Mouse (Mus musculus): ENCODE data around the gene Gm28374. TPM values are rescaled to one million over a fixed set of nuclear protein-coding genes. Genes with fewer than 3 reads are reported as not detected.
A peak's percentile ranks its signal among the peaks of the same experiment; 100 is the strongest.

Gm28374 gene
- total RNA-seq, 2 experiments from 2014 or later = not detected

DNA sequence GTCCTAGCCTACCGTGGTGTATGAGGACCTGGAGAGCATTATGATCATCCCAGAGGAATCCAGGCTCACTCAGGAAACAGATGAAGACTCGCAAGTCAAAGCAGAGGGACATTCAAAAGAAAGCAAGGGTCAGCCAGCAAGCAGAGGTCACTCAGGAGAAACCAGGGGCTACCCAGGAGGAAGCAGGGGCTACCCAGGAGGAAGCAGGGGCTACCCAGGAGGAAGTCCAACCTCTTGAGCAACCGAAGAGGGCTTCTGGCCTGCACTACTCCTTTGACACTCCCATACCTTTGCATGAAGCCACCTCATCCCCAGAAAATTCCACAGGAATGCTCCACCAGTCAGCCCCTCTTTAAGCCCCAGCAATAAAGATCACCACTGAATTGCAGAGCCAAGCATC is 15.8 kb upstream of the Gm28374 start:
- DNase-seq (ENCODE audit: low spot score) = no peak
- intact Hi-C loops (cut with DNase I) = no loop called here

GRCm38 (mm10) chr19:6094119-6094518 is 12.1 kb upstream of the Gm28374 start, which contains the start of gene AC131692.1:
Gene AC131692.1 (plus strand): TSS chr19:6094419.
- DNase-seq (ENCODE audit: low spot score) = no peak
- intact Hi-C loops (cut with DNase I) = no loop called here

DNA sequence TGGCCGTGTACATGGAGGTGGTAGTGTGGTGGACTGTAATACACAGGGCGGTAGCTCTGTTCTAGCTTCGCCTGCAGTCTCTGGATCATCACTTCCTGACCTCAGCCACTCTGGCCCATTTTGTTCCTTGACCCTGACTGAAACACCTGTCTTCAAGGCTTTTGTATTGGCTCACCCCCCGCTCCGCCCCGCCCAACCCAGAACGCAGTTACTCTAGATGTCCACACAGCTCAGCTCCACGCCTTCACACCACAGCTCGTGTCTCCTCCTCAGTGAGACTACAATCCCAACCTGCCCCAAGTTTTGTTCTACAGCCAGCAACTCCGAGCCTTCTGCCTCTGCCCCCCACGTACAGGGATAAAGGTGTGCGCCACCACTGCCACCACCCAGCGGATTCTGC is 6.8 kb upstream of the Gm28374 start:
- intact Hi-C loops (cut with DNase I) = loop anchor here (10.0 kb wide), 1 partner anchor 246 kb away; the partner anchor contains the start of gene Men1

DNA sequence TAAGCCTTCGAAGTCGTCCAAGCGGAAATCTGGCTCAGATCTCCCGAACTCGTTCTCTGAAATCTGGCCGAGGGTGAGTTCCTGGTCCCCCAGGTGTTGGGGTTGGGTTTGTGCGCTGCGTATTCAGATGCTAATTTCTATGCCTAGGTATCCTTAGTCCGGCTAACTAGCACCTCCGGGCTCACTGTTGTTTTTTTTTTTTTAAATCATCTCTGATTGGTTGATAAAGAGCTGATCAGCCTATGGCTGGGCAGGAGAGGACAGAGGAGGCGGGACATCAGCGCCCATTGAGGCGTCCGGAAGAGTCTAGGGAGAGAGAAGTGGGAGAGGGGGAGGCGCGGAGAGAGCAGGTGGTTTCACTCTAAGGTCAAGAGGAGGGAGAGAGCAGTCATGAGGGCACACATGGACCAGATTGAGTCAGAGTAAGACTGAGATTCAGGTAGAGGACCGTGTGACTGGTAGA is 3.4 kb upstream of the Gm28374 start:
- intact Hi-C loops (cut with DNase I) = loop anchor here (10.0 kb wide), 1 partner anchor 249 kb away; the partner anchor contains the start of gene Men1

More for the DNA sequence above, 6.8 kb upstream of the Gm28374 start:
- DNase-seq (ENCODE audit: low spot score) = no peak

DNA sequence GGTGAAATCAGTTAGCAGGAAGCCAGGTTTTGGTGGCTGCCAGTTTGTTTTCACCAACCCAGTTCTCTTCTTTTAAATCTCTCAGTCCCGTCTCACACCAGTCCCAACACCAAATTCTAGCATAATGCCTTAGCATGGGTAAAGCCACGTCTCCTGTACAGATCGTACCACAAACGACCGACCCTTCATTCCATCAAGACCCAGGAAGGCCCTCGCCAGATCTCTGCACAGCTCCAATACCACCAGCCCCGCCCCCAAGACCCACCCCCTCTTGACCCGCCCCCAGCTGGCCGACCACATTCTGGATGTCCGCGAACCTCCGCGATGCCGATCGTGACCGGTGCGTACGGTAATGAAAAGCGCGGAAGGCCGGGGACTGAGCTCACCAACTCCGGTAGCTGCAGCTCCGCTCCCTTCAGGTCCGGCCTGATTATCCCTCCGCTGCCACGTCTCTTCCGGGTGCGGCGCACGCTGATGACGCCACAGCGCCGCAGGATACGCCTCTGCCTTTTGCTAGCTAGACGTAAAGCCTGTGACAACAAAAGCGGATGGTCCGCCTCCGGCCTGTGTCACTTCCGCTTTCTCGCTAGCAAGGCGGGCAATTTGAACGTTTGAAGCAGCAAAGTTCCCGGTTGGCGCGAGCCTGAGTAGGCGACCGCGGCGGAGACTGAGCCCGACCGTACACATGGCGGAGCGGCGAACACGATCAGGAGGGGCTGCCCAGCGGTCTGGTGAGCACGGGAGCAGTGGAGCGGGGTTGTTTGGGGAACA is 2.6 kb upstream of the Gm28374 start, which contains the start of the genes Zfpl1 and Cdca5:
Zfpl1 (minus strand) TSS at position 479 of the 771 bp plus-strand sequence.
Cdca5 (plus strand) TSS at position 506 of the 771 bp plus-strand sequence.
- DNase-seq (ENCODE audit: low spot score) = peak; percentile 93
- intact Hi-C loops (cut with DNase I) = loop anchor here (1.0 to 10.0 kb wide), 2 partner anchors 26 to 250 kb away; partner anchors contain the start of gene Men1

More for the DNA sequence above, 3.4 kb upstream of the Gm28374 start:
- no peak for DNase-seq (ENCODE audit: low spot score)

- no peak for DNase-seq (ENCODE audit: low spot score)
- intact Hi-C loops (cut with DNase I) = loop anchor here (10.0 kb wide), 1 partner anchor 255 kb away; the partner anchor contains the start of gene Men1
Measured at GRCm38 (mm10) chr19:6079983-6080480, 2.0 kb downstream of the Gm28374 start, which contains the start of gene Tmem262. Gene Tmem262 (plus strand): TSS chr19:6080033.

- intact Hi-C loops (cut with DNase I) = no loop called here
- DNase-seq (ENCODE audit: low spot score) = peak; percentile 68
Measured at GRCm38 (mm10) chr19:6076564-6077393, 5.3 kb downstream of the Gm28374 start, which contains the start of gene Vps51. Gene Vps51 (minus strand): TSS chr19:6077231.

DNA sequence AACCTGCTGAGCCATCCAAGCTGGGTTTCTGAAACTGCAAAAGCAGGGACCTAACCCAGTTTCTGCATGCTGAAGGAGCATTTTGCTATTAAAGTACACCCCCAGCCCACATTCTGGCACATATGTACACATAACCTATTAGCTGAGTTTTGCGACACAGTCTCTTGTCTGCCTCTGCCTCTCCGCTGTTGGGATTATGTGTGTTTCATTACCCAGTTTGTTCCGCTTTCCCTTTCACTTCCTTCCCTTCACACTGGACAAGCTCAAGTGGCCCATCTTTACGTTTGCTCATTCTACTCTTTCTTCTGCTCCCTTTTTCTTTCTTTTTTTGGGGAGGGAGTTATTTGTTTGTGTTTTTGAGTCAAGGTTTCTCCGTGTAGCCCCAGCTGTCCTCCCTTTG is 8.2 kb downstream of the Gm28374 start:
- intact Hi-C loops (cut with DNase I) = no loop called here
- no peak for DNase-seq (ENCODE audit: low spot score)

DNA sequence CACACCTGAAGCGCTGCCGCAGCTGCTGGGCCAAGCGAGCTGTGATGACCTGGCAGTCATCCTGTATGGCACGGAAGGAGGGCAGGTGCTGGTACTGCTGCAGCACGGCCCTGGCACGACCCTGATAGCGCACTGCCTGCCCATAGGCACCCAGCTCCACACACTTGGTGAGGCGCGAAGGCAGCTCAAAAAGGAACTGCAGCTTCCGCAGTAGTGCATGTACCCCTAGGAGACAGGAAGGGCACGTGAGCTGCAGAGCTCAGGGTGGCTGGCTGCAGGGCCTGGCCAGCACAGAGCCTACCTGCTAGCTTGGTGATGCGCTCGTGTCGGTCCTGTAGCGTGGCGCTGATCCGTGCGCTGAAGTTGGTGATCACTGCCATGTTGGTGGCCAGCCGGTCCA is 10.8 kb downstream of the Gm28374 start:
- no peak for DNase-seq (ENCODE audit: low spot score)
- intact Hi-C loops (cut with DNase I) = no loop called here

DNA sequence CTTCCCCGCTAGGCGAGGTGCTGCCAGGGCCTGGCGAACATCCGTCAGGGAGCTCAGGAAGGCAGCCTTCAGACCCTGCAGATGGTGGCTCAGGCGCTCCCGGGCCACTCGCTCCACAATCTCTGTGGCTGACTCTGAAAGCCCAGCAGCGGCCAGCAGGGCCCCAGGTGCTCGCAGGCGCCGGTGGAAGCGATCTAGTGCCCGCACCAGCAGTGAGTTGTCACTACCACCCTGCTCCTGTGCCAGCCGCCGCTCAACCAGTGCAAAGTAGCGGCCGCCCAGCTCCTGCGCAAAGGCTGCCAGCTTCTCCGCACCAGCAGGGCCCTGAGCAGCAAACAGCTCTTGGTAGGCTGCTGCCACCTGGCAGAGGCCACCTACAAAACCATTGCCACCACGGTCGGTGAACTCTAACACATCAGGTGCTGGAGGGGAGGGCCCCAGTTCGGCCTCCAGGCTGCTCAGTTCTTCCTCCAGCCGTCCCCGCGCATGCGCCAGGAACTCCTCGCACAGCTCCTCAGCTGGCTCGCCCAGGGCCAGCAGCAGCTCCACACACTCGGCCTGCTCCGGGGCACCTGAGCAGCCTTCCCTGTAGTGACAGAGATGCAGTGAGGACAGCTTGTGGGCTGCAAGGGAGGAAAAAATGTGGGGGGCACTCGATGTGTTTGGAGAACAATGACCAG is 11.3 kb downstream of the Gm28374 start:
- intact Hi-C loops (cut with DNase I) = no loop called here
- no peak for DNase-seq (ENCODE audit: low spot score)

GRCm38 (mm10) chr19:6069851-6070250 is 12.2 kb downstream of the Gm28374 start:
- DNase-seq (ENCODE audit: low spot score) = no peak
- intact Hi-C loops (cut with DNase I) = no loop called here

GRCm38 (mm10) chr19:6068951-6069350 is 13.1 kb downstream of the Gm28374 start:
- intact Hi-C loops (cut with DNase I) = no loop called here

DNA sequence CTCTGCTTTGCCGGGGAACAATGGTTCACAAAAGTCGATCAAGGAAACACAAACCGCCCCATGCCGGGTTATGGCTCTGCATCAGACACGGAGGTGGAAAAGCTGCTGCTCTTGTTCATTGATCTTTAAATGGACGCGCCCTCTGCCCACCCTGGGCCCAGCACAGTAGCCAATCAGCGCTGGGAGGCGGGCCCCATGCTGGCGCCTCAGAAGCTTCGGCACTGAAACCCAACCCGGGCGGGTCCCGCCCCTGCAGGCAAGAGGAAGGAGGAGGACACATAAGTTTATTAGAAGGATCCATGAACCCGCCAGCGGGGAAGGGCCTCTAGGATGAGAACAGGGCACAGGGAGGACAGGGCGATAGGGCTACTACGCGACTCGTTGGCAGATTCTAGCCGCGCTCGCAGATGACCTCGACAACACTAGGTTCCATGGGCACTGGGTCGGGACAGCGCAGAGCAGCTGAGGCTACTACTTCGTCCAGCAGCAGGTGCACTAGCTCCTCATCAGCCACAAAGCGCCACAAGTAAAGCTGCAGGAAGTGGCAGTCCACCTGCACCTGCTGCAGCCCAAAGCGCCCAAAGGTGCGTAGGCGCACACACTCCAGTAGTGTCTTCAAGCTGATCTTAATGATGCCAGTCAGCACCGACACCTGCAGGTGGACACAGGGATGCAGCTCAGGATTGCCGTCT is 14.2 kb downstream of the Gm28374 start, which contains the start of gene Tm7sf2:
Tm7sf2 (minus strand) TSS at position 650 of the 692 bp plus-strand sequence.
- DNase-seq (ENCODE audit: low spot score) = peak; percentile 86
- intact Hi-C loops (cut with DNase I) = no loop called here

More at GRCm38 (mm10) chr19:6068951-6069350, 13.1 kb downstream of the Gm28374 start:
- no peak for DNase-seq (ENCODE audit: low spot score)

DNA sequence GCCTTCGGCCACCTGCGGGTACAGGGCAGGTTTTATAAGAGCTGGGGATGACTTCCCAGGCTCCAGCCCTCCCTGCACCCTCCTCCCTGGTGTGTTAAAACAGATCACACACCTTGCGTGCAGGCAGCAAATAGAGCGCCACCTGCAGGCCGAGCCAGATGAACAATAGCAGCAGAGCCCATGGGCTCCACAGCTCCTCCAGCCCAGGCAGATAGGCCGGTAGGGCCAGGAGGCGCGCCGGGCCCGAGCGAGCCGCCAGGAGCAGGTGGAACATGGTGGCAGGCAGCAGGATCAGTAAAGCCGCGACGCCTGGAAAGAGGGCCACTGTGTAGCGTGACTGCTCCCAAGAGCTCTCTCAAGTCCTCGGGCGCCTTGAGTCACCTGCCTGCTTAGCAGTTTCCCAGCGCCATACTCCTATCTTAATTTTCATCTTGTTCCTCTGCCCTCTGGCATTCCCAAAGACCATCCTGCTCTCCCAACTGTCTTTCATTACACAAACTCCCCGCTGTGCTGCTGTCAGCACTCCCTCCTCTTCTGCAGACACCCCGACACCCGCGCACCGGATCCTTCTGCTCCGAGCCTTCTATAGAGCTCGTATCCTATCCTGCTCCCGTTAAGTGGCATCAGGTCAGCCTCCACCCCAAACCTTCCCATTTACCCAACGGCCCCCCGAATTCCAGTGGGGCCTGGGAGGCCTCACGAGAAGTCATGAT is 14.9 kb downstream of the Gm28374 start:
- no peak for DNase-seq (ENCODE audit: low spot score)
- intact Hi-C loops (cut with DNase I) = no loop called here

- intact Hi-C loops (cut with DNase I) = no loop called here
- no peak for DNase-seq (ENCODE audit: low spot score)
Measured at GRCm38 (mm10) chr19:6066571-6066970, 15.5 kb downstream of the Gm28374 start.

DNA sequence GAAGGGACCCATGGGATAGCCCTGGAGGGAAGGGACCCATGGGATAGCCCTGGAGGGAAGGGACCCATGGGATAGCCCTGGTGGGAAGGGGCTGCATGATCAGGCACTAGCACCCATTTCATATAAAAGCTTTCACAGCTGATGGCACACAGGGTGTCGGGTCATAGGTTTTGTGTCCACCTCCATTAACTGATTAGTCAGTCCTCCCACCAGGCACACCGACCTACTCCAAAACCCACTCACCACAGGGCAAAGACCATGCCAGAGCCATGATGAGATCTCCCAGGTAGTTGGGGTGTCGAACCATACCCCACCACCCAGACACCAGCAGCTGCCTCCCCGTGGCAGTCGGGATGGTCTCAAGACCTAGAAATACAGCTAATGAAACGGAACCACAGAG is 19.0 kb downstream of the Gm28374 start:
- no peak for DNase-seq (ENCODE audit: low spot score)
- intact Hi-C loops (cut with DNase I) = no loop called here

- DNase-seq (ENCODE audit: low spot score) = no peak
- intact Hi-C loops (cut with DNase I) = no loop called here
Measured at GRCm38 (mm10) chr19:6062418-6062817, 19.6 kb downstream of the Gm28374 start.

DNA sequence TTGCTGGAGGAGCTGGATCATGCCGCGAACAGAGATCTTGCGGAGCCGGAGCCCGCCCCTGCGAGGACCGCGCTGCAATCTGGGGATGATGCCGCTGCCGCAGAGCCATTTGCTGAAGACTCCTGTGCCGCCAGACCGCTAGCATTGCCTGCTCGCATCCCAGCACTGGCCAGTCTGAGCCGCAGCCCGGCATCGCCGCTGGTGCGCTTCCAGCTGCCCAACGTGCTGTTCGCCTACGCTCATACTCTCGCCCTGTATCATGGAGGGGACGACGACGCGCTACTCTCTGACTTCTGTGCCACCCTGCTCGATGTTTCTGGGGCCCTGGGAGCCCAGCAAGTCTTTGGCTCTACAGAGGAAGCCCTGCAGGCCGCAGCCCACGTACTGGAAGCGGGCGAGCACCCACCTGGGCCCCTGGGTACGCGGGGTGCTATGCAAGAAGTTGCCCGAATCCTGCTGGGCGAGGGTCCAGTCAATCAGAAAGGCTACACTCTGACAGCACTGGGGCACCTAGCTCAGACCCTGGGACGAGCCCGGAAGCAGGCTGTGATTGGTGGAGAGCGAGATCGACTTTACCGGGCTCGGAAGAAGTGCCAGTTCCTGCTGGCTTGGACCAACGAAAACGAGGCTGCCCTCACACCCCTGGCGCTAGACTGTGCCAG is 20.3 kb downstream of the Gm28374 start:
- no peak for DNase-seq (ENCODE audit: low spot score)
- intact Hi-C loops (cut with DNase I) = no loop called here
